Mouse (Mus musculus): Measurements from ENCODE around the gene Ip6k3.

DNA sequence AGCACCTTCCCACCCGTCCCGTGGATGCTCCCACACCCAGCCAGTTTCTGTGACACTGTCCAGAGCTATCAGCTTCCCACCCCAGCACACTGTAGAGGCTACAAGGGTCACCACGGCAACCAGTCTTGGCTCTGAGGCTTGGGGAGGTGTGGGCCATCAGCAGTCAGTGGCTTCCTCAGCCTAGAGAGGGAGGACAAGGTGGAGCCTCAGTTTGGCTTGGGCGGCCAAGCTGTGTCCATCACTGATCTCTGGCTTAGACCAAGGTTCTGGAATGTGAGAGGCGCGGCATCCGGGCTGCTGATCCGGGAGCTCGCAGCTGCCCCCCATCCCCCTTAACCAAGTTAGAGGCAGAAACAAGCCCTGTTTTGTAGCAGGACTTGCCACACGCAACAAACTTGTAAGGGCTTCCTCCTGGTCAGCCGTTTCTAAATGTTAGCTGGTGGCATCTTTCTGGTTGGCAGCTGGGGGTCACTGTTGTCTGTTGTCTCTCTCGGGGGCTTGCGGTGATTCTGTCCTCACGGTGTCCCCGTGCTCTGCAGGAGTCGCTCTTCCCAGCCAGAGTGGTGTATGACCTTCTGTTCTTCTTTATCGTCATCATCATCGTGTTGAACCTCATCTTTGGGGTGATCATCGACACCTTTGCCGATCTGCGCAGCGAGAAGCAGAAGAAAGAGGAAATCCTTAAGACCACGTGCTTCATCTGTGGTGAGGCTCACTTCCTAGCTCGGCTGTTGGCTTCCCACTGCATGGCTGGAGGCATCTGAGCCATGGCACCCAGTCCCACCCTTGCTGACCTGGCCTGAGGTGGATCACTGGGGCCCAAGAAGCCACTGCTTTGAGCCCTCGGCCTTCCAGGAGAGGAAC lies 48.7 kb downstream of the Ip6k3 start:
- no peak for TF ChIP-seq CTCF (IDR thresholded peaks at IDR 0.05)
- TF ChIP-seq EP300 (IDR thresholded peaks at IDR 0.05) = no peak
